Mouse (Mus musculus) heart, adult 9 months (tissue): ENCODE data around the gene Mis12.

Source experiments
- DNase-seq, 2 experiments: peaks; one replicate each; pipeline ENCODE4 v3.0.0; 2022; ENCODE audit warnings: low spot score in 2 of 2

Gene Mis12

DNA sequence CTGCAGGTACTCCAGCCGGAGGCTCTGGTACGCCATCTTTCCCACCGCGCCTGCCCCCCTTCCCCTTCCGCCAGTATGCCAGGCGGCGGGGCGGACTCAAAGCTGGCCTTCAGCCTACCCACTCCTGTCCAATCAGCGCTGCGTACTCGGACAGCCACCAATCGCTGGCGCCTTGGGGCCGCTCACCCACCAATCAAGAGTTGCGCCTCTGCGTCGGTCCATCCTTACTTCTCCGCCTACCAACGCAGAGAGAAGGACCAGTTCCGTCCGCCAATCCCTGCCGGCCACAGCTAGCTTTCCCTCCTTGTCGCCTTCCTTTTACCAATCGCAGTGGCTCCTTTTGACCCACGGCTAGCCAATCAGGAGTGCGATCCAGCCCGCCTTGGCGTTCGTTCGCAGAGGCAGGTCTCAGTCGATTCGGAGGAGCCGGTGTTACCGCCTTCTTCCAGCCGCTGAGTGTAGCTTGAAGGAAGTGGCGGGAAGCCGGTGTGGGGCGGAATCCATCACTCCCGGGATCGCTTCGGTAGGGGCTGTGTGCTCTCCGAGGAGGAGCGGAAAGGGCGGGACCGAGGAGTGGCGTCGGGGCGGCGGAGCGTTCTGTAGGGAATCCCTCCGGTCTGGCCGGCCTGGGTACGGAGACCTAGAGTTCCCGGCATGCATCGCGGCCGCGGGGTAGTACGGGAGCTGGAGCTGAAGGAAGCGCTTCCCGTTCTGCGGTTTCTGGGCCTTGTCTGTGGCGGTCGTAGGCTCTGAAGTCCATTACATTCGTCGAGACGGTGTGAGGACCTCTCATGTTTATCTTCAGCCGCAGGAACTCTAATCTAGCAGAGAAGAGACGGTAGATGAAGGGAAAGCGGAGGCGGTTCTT is at the start of gene Mis12, which contains the start of gene Derl2:
Mis12 (plus strand) TSS at position 411 of the 868 bp plus-strand sequence.
Derl2 (minus strand) TSS at position 641 of the 868 bp plus-strand sequence.
- peak; percentile 99 to 100 for DNase-seq

DNA sequence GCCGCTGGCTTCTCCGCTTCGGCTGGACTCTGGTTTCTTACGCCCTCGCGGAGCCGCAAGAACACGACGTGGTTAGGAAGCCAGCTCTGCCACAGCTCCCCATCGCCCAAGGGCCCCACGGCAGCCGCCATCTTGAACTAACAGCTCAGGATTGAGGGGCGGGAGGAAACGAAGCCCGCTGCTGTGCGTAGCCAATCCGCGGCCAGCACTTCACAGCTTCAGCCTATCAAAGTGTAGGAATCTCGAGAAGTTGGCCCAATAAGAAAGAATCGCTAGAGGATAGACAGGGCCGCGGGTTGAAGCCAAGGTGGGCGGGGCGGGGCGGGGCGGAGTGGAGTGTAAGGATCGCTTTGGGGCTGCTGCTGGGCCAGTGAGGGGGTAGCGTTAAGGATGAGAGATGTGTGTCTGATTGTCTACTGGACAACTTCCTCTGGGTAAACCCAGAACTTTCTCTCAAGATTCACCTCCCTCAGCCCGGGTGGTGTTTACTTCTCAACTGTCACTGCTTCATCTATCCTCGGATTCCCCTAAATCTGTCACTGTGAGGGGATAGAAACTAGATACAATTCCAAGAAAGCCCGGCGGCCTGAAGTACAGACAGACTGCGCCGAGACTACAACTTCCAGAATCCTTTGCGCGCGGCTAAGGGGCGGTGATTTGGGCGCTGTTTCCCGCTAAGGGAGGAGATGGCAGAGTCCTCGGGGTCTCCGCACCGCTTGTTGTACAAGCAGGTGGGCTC is 49.4 kb upstream of the Mis12 start, which contains the start of the genes Nup88 and Rpain:
Nup88 (minus strand) TSS at position 153 of the 739 bp plus-strand sequence.
Rpain (plus strand) TSS at position 393 of the 739 bp plus-strand sequence.
- DNase-seq: peak; percentile 95 to 96

DNA sequence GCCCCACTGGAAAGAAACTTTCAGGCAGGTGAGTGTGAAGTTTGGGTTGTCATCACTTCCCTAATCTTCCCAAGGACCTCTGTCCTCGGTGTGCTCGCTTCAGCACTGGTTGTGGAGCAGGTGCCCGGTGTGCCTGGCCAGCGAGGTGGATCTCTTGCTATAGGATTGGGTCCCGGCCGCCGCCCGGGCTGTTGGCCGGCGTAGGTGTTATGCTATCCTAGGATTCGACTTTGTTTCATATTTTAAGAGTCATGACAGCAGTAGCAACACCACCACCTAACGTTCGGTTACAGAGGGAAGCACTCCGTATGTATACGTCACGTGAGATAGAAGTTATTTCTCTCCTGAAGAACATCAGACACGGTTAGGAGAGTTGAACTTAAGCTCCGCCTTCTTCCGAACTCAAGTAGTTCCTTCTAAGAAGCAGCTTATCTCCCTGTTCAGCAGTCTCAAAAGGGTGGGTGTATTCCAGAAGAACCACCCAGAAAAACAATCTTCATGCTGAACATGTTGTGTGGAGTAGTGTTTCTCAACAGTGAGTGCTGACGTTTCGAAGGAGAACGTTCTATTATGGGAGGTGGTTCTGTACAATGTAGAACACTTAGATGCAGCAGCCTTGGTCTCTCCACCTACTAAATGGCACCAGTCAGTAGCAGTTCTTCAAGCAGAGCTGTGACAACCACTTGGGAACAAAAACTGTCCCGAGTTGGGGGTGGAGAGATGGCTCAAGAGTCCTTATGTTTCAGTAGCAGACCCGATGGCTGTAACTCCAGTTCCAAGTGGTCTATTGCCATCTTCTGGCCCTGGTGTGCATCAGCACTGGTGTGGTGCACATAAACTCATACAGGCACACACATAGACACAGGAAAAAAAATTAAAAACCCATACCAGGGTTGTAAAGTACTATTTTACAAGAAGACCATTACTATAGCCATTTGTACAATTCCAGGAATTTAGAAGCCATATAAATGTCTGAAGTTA is 48.6 kb upstream of the Mis12 start:
- no peak for DNase-seq

DNA sequence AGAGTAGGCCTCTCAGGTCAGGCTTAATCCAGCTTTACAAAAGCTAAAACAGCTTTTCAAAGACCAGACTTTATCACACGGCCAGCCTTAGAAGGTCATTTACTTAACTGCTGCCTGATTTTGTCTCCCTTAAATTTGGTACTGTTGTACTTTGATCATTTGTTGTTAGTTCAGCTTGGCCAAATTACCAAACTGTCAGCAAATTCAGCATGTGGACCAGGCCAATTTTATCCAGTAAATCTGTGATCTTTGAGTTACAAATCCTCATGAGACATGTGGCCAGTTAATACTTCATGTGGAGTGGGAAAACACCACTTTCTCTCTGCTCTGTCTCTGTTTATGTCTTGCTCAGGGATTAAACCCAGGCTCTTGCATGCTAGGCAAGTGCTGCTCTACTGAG is 46.8 kb upstream of the Mis12 start:
- no peak for DNase-seq

DNA sequence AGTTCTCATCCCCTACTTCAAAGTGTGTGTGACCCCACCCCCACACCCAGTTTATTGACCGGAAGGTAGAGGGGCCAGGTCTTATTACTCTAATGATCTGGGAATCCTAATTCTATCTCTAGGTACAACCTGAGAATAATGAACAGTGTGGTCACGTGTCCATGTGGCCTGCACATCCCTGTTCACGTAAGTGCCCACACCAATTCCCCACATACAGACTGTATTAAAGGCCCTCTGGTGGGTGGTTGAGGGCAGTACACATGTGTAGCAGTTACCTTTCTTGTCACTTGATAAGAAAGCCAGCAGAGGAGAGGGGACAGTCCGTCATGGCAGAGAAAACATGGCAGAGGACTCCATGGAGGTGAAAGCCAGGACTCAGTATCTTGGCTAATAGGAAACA is 45.5 kb upstream of the Mis12 start:
- DNase-seq: no peak

DNA sequence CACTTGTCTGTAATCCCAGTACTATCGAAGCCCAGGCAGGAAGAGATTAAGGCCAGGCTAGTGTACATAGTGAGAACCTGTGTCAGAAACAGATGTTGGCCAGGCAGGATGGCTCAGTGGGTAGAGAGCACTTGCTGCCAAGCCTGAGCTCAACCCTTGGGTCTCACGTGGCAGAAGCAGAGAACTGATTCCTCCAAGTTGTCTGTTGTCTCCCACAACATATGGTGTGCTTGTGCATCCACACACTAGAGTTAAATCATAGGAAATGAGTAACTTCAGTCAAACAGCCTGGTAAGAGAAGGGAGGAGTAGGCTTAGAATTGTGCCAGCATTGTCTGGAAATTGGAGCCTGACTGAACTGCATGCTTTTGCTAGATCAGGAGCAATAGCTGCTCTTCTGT is 44.2 kb upstream of the Mis12 start:
- DNase-seq: no peak

DNA sequence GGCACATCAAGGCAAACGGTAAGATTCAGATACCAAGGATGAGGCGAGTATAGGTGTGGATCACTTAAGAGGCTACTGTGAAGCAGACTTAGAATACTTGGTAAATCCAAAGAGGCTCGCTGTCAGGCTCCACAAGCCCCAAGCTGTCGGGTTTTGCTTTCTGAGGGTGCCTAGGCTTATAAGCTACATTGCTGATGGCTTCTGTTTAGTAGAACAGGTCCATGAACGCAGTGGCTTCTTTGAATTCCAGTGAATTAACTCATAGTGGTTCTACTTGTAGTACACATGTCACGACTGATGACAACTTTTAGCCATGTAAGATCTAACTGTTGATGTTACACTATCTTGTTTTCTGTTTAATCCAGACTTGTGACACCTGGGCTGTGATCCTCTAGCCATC is 42.1 kb upstream of the Mis12 start:
- no peak for DNase-seq

DNA sequence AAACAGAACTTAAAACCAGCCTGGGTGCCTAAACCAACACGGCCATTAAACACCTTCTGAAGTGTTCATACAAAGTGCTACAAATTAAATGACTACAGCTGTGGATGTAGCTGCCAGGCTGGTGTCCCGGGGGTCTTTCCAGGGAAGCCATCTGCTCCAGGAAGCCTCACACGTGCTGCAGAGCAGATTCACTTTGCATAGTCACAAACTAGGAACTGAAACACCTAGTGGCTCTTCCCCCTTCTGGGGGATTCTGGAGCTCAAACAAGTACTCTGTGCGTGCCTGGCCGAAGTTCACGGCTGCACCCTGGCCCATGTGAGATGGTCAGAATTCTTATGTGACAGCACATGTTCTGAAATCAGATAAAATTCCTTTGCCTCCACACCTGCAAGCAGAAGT is 39.2 kb upstream of the Mis12 start:
- DNase-seq: no peak

DNA sequence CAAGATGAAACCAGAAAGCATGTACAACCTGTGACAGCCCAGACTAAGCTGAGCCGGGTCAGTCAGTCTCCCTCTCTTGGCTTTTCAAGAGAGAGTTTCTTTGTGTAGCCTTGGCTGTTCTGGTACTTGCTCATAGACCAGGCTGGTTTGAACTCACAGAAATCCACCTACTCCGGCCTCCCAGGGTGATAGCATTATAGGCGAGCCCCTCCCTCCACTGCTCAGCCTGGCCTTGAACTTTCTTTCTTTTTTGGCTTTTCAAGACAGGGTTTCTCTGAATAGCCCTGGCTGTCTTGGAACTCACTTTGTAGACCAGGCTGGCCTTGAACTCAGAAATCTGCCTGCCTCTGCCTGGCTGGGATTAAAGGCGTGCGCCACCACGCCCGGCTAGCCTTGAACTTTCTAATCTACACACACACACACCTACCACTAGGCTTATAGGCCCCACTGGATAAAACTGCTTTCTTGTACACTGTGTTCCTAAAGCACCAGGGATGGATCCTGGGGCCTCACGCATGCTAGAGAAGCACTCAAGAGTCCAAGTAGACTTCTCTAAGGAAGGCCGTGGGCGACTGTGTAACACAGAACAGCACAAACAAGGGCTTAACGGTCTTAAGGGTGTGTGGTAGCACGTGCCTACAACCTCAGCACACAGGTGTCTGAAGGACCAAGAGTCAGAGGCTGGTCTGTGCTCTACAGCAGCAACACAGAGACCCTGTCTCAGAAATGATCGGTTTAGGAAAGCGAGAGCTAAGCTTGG is 38.5 kb upstream of the Mis12 start:
- no peak for DNase-seq

DNA sequence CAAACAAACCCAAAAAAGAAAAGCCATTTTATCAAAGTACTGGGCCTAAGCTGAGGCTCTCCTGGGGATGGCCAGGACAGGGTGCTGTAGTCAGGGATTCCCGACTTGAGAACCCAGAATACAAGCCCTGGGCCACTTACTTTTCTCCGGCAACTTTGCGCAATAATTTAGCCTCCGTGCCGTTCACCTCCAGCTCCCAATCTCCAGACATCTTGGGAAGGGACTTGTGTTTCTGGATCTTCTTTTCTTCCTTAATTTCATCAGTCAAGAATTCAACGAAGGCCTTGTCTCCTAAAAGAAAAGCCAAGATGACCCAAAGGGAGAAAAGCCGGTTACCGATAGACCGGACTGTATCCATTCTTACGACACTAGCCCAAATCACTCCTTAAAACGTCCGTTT is 37.4 kb upstream of the Mis12 start:
- DNase-seq: no peak

DNA sequence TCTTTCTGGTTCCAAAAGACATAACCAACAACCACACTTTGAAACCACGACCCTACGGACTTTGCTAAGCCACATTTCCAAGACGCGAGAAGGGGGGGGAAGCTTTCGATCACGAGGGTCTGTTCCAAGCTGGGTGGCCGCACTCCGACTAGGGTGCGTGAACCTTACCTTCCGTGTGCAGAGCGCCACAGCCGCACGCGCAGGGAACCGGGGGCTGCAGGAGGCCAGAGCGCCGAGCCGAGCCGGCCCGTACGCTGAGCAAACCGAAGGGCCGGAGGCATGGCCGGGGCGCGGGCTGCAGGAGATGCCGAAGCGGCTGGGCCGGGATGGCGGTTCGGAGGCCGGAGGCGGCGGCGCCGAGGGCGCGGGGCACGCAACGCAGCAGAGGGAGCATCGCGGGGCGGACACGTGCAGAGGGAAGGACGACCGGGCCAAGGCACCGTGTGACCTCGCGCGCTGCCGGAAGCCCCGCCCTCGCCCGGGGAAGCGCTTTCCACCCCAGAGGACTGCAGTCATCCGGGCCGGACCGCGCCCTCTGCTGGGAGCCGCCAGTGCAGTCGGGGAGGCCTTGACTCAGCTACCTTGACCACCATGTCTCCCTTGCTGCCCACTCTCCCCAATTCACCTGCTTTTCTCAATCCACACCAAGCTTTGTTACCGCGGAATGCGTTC is 36.7 kb upstream of the Mis12 start, which contains the start of gene C1qbp:
C1qbp (minus strand) TSS at position 470 of the 672 bp plus-strand sequence.
- DNase-seq: peak; percentile 84 to 91

DNA sequence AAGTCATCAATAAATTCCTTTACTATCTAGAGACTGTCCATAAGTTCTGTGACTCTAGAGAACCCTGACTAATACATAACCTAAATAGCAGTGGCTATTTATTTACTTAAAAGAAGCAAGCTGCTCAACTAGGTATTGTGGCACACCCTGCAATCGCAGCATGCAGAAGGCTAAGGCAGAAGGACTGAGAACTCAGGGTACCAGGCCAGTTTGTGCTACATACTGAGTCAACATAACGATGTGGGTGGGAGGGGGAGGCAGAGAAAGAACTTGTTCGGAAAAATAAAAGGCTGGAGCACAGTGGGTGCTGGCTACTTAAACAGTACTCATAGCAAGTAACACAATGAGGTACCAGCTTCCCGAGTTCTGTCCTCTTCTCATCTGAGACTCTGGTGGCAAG is 18.2 kb upstream of the Mis12 start:
- no peak for DNase-seq

DNA sequence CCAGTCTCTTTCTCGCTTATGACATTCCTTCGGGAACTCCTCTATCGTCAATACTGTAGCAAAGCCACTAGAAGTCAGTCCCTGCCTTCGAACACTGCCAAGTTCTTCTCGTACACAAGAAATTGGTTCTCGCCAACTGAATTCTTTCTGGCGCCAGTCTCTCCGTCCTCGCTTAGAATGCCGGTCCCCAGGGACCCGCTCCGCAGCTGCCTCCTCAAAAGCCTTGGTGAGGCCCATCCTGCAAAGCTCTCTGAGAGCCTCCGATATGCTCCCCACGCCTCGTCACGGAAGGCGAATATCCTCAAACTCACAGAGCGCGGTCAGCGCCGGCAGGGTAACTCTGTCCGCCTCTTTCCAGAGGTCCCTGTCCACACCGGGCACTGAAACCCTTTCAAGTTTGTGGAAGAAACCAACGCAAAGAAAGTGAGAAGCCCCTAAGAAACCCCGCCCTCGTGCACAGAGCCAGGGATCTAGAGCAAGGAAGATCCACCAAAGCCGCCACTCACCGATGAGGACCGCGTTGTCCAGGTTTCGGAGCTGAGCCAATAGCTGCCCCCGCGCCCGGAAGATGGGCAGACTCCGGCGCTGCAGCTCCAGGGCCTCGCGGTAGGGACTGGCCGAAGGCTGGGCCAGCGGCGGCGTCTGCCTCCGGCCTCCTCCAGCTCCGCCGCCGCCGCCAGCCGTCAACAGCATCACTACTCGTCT is 15.6 kb upstream of the Mis12 start:
- no peak for DNase-seq

DNA sequence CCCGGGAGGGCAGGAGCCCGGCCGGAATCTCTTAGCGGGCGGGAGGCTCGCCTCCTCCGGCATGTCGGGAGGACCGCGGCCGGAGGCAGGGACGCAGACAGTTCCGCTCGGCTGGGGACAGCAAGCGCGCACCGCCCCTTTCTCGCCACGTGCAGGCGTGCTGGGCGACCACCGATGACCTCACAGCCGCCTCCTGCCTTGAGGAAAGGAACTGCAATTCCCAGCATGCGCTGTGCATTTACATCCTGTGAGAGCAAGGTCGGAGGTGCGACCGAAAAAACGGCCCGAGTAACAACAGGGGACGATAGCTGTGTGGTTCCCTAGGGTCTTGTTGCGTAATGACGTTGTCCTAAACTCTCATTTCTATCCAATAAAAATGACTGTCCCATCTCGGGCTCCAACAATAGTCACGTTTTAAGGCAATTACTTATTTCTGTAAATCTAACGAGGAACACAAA is 15.1 kb upstream of the Mis12 start, which contains the start of gene Dhx33:
Dhx33 (minus strand) TSS at position 122 of the 458 bp plus-strand sequence.
- DNase-seq: peak; percentile 97 to 98

DNA sequence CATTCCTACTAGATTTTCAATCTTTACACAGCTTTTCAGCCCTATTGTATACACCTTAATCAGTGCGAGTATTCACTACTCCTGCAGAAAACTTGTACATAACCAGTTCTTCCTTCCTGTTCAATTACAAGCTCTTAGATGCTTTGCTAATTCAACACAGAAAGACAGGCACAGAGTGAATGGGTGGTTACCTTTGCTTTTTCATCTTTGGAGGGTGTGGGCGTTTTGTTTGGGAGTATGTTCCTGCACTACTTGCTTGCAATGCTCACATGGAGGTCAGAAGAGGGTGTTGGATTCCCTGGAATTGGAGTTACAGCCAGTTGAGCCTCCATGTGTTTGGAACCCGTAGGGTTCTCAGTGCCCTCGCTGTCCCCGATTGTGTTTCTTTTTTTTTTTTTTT is 14.4 kb upstream of the Mis12 start:
- no peak for DNase-seq

DNA sequence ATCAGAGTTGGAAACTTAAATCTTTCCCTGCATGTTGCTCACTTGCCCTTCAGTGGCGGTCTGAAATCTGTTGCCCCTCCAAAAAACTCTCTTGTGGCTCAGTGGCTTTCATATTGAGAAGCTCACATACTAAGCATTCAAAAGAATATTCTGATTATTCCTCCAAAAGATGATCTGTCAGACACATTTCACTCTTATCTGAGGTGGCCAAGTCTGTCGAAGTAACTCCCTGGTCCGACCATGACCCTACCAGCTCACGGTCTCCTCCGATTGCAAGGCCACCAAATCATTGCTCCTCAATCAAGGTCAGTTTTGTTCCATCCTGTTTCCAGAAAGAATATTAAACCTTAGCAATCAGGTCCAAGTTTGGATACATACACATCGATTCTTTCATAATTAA is 12.4 kb upstream of the Mis12 start:
- no peak for DNase-seq

DNA sequence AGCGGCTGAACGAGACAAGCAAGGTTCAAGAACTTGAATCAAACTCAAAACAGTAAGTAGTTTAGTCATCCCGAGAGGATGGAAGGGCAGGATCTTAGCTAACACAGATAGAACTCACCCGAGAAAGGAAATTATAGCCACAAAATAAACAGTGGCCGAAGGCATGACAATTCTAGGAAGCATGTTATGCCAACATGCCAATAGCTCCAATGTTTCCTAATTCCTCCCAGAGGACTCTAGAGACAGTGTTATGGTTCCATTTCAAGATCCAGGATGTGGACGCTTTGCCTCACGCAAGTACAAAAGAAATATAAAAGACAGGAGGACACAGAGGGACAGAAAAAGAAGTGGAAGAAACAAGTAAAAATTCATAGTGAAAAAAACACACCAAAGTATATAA is 11.6 kb upstream of the Mis12 start:
- no peak for DNase-seq

DNA sequence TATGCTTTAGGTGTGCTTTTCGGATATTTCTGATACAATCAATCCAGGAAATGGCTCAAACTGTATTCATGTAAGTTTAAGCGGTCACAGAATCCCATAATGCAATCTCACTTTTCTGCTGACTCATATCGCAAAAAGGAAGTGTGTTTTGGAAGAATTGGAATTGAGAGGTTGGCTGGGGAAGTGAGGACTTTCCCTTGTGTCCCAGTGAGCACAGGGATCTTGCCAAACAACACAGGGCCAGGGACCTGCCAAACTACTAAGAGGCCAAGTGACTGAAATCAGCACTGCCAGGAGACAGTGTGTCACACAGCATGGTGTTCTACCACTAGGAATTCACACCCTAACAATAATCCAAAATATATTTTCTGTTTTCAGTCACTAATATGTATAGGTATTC is 11.1 kb upstream of the Mis12 start:
- DNase-seq: peak; percentile 61 to 72

DNA sequence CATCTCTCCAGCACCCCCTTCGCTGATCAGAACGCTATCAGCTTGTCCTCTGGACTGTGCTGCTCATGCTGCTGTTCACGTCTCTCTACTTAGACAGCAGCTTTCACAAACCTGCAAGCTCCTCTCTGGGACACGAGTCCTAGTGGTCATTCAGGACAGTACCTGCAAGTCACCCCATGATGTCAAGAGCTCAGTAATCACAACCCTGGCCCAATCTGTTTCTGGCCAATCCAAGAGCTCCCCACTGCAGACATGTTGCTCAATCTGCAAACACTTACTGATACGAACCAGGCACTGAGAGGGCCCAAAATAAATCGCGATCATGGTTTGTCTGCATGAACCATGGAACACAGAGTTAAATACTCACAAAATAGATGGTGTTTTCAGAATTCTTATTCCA is 6.7 kb upstream of the Mis12 start:
- DNase-seq: peak; percentile 29 to 48
